Mouse (Mus musculus): ENCODE measurements around the gene Izumo2. TPM values are rescaled to one million over a fixed set of nuclear protein-coding genes. Genes with fewer than 3 reads are reported as not detected.

Gene Izumo2
- polyA plus RNA-seq, 1 experiment from 2014 or later, result not detected

GRCm38 (mm10) chr7:44670803-44671202, 37.7 kb upstream of the Izumo2 start, which contains the start of gene Myh14:
Myh14 (minus strand) TSS chr7:44670843.
- Histone ChIP-seq H3K9me3 (replicated peaks; ENCODE audit: control insufficient read depth, low read length) (no peaks in the 10 kb centered on the region), H3K9ac (ENCODE audit: low read length) (0 out of 2 replicates have a peak within 1 kb of the TSS, but pooled peaks have one; percentile 21), H3K27me3 (replicated peaks; ENCODE audit: control insufficient read depth, insufficient read depth, low read length) (peaks cover 8% of the 10 kb centered on the region; the same call in 1 of the 2 replicates), H3K4me2 (ENCODE audit: low read length) (peak within 1 kb of the TSS; percentile 53), H3K27ac (ENCODE audit: low read depth, low read length) (no peak within 1 kb of the TSS), H3K4me3 (ENCODE audit: low read depth, low read length) (peak within 1 kb of the TSS; percentile 18), H3K36me3 (ENCODE audit: control insufficient read depth, insufficient read depth, low read length) (no peaks in the 10 kb centered on the region), H3K4me1 (ENCODE audit: control insufficient read depth, insufficient read depth, low read length) (peaks cover 12% of the 10 kb centered on the region)
- under 1% methylated on average over 23 of the region's 23 CpGs for WGBS
- DNase-seq (ENCODE audit: low spot score) (peak; percentile 95), ATAC-seq (peak; percentile 97)

DNA sequence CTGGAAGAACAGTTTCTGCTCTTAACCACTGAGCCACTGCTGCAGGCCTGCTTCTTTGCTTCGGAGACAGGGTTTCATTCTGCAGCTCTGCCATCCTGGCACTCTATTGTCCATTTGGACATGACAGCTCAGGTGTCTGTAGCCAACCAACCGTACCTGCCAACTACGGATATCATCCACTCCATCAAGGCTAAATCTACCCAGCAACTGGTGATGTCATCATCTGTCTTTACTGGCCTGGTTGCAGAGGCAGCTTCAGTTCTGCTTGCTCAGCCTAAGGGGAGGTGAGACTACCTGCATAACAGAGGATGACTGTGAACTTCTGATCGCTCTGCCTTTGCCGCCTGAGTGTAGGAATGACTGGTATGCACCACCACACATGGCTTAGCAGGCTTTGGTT, 36.3 kb upstream of the Izumo2 start:
- WGBS, result 74% methylated on average over 5 of the region's 5 CpGs
- Histone ChIP-seq H3K4me1 (ENCODE audit: control insufficient read depth, insufficient read depth, low read length) (peaks cover 12% of the 10 kb centered on the region), H3K27ac (ENCODE audit: low read depth, low read length) (no peak overlapping the region), H3K9ac (ENCODE audit: low read length) (no peak overlapping the region), H3K4me3 (ENCODE audit: low read depth, low read length) (no peak overlapping the region), H3K27me3 (replicated peaks; ENCODE audit: control insufficient read depth, insufficient read depth, low read length) (peaks cover 8% of the 10 kb centered on the region; the same call in 1 of the 2 replicates), H3K36me3 (ENCODE audit: control insufficient read depth, insufficient read depth, low read length) (no peaks in the 10 kb centered on the region), H3K4me2 (ENCODE audit: low read length) (no peak overlapping the region), H3K9me3 (replicated peaks; ENCODE audit: control insufficient read depth, low read length) (no peaks in the 10 kb centered on the region)
- DNase-seq (ENCODE audit: low spot score) (no peak), ATAC-seq (no peak)

DNA sequence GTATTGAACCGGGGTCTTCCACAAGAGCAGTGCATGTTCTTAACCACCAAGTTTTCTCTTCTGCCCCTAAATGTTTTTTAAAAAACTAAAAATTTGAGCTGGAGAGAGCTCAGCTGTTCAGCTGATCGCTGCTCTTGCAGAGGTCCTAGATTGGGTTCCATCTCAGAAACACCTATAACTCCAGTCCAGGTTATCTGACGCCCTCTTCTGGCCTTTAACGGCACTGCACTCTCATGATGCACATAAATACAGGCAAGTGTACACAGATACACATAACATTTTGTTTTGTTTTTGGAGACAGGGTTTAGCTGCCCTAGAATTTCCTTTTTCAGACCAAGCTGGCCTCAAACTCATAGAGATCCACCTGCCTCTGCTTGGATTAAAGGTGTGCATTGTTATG, 34.0 kb upstream of the Izumo2 start:
- H3K9me3 ChIP-seq (replicated peaks; ENCODE audit: control insufficient read depth, low read length), result no peaks in the 10 kb centered on the region
- H3K4me2 ChIP-seq (ENCODE audit: low read length), result no peak overlapping the region
- peaks cover 12% of the 10 kb centered on the region for H3K4me1 ChIP-seq (ENCODE audit: control insufficient read depth, insufficient read depth, low read length)
- ATAC-seq (no peak), DNase-seq (ENCODE audit: low spot score) (no peak)
- H3K27me3 ChIP-seq (replicated peaks; ENCODE audit: control insufficient read depth, insufficient read depth, low read length), result peaks cover 6% of the 10 kb centered on the region; the same call in 1 of the 2 replicates
- H3K27ac ChIP-seq (ENCODE audit: low read depth, low read length), result no peak overlapping the region
- no peaks in the 10 kb centered on the region for H3K36me3 ChIP-seq (ENCODE audit: control insufficient read depth, insufficient read depth, low read length)
- no peak overlapping the region for H3K9ac ChIP-seq (ENCODE audit: low read length)
- no peak overlapping the region for H3K4me3 ChIP-seq (ENCODE audit: low read depth, low read length)
- WGBS, result 80% methylated on average over 4 of the region's 4 CpGs

- H3K36me3 ChIP-seq (ENCODE audit: control insufficient read depth, insufficient read depth, low read length), result no peaks in the 10 kb centered on the region
- no peak overlapping the region for H3K4me2 ChIP-seq (ENCODE audit: low read length)
- H3K9me3 ChIP-seq (replicated peaks; ENCODE audit: control insufficient read depth, low read length), result no peaks in the 10 kb centered on the region
- H3K4me3 ChIP-seq (ENCODE audit: low read depth, low read length), result no peak overlapping the region
- no peak overlapping the region for H3K27ac ChIP-seq (ENCODE audit: low read depth, low read length)
- DNase-seq (ENCODE audit: low spot score), result no peak
- peaks cover 5% of the 10 kb centered on the region; the same call in 1 of the 2 replicates for H3K27me3 ChIP-seq (replicated peaks; ENCODE audit: control insufficient read depth, insufficient read depth, low read length)
- peaks cover 12% of the 10 kb centered on the region for H3K4me1 ChIP-seq (ENCODE audit: control insufficient read depth, insufficient read depth, low read length)
- ATAC-seq, result no peak
- H3K9ac ChIP-seq (ENCODE audit: low read length), result no peak overlapping the region
- 56% methylated on average over 6 of the region's 6 CpGs for WGBS
Measured at GRCm38 (mm10) chr7:44675171-44675570, 33.4 kb upstream of the Izumo2 start.

DNA sequence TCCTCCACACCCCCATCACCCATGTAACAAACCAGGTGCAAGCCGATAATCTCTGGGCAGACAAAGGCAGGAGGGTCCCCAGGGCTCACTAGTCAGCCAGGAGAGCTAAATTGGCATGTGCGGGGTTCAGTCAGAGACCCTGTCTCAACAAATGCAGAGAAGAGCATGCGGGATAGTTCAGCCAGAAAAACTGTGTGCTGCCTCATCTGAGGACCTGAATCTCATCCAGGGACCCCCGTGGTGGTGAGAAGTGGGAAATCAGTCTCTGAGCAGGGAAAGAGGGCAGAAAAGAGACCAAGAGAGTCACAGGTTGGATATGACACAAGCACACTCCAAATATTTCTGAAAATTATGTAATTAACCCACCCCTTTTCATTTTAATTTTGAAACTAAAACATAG, 32.4 kb upstream of the Izumo2 start:
- Histone ChIP-seq H3K36me3 (ENCODE audit: control insufficient read depth, insufficient read depth, low read length) (no peaks in the 10 kb centered on the region), H3K9ac (ENCODE audit: low read length) (no peak overlapping the region), H3K4me3 (ENCODE audit: low read depth, low read length) (no peak overlapping the region), H3K27me3 (replicated peaks; ENCODE audit: control insufficient read depth, insufficient read depth, low read length) (no peaks in the 10 kb centered on the region), H3K4me2 (ENCODE audit: low read length) (no peak overlapping the region), H3K4me1 (ENCODE audit: control insufficient read depth, insufficient read depth, low read length) (peaks cover 5% of the 10 kb centered on the region), H3K27ac (ENCODE audit: low read depth, low read length) (no peak overlapping the region), H3K9me3 (replicated peaks; ENCODE audit: control insufficient read depth, low read length) (no peaks in the 10 kb centered on the region)
- DNase-seq (ENCODE audit: low spot score) (no peak), ATAC-seq (no peak)
- WGBS, result 48% methylated on average over 4 of the region's 4 CpGs

- Histone ChIP-seq H3K9ac (ENCODE audit: low read length) (no peak overlapping the region), H3K4me1 (ENCODE audit: control insufficient read depth, insufficient read depth, low read length) (no peaks in the 10 kb centered on the region), H3K4me3 (ENCODE audit: low read depth, low read length) (no peak overlapping the region), H3K4me2 (ENCODE audit: low read length) (no peak overlapping the region), H3K36me3 (ENCODE audit: control insufficient read depth, insufficient read depth, low read length) (no peaks in the 10 kb centered on the region), H3K27me3 (replicated peaks; ENCODE audit: control insufficient read depth, insufficient read depth, low read length) (no peaks in the 10 kb centered on the region), H3K9me3 (replicated peaks; ENCODE audit: control insufficient read depth, low read length) (no peaks in the 10 kb centered on the region), H3K27ac (ENCODE audit: low read depth, low read length) (no peak overlapping the region)
- DNase-seq (ENCODE audit: low spot score), result no peak
- WGBS, result 48% methylated on average over 2 of the region's 2 CpGs
- no peak for ATAC-seq
Measured at GRCm38 (mm10) chr7:44676611-44677010, 31.9 kb upstream of the Izumo2 start.

DNA sequence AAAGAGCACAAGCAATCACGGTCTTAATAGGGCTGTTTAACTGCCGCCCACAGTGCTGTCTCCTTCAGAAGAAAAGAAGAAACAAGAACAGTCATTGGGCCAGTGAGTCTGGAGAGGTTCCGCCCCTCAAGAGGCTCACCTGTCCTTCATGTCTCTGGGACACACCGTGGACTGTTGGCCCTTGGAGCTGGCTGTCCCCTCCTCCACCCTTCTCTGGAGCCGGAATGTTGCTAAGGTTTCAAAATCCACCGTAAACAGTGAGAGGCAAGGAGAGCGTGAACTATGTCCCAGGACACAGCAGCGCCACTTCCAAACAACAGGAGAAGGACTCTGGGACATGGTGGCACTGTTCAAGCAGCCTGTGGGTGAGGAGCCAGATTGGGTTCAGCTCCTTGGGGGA, 24.9 kb upstream of the Izumo2 start:
- Histone ChIP-seq H3K4me2 (ENCODE audit: low read length) (no peak overlapping the region), H3K4me3 (ENCODE audit: low read depth, low read length) (no peak overlapping the region), H3K9ac (ENCODE audit: low read length) (no peak overlapping the region), H3K4me1 (ENCODE audit: control insufficient read depth, insufficient read depth, low read length) (peaks cover 4% of the 10 kb centered on the region; the same call in 1 of the 2 replicates), H3K36me3 (ENCODE audit: control insufficient read depth, insufficient read depth, low read length) (no peaks in the 10 kb centered on the region), H3K9me3 (replicated peaks; ENCODE audit: control insufficient read depth, low read length) (no peaks in the 10 kb centered on the region), H3K27me3 (replicated peaks; ENCODE audit: control insufficient read depth, insufficient read depth, low read length) (no peaks in the 10 kb centered on the region), H3K27ac (ENCODE audit: low read depth, low read length) (no peak overlapping the region)
- no peak for DNase-seq (ENCODE audit: low spot score)
- ATAC-seq, result no peak
- WGBS, result 82% methylated on average over 8 of the region's 8 CpGs

DNA sequence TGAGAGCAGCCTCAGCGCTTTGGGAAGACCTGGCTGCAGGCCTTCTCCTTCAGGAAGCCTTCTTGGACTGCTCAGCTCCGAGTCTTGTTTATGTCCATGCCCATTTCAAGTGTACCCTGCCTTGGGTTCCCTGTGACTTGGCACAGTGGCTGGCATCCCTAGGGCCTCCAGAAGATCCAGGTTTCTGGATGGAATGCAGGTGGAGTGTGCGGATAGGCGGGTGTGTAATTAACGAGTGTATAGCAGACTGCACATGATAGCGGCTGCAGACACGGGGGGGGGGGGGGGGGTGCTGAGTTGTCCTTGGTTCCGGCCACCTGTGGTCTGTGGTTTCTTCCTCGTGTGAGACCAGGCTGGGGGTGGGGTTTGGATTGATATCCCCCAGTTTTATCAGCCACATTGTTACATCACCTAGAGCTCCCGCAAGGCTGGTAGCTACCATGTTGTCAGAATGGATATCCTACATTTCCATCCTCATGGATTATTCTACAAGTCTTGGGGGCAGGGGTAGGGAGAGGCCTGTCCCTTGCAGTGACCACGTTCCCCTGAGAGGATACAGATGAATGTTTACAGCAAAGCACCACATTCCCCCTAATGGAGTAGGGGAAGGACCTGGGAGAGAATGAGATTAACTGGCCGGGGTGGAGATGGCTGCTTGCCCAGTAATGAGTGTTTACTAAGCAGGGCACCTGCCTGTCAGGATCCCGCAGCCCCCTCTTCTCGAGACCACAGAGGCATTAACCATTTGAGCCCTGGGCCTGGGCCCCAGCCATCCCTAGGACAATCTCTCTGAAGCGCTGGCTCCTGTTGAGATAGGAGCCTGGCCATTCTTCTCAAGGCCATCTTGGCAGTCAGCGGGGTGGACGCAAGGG, 22.8 kb upstream of the Izumo2 start:
- Histone ChIP-seq H3K27me3 (replicated peaks; ENCODE audit: control insufficient read depth, insufficient read depth, low read length) (no peaks in the 10 kb centered on the region), H3K27ac (ENCODE audit: low read depth, low read length) (0 out of 2 replicates have a peak overlapping the region, but pooled peaks have one; percentile 21), H3K9ac (ENCODE audit: low read length) (no peak overlapping the region), H3K4me2 (ENCODE audit: low read length) (no peak overlapping the region), H3K4me1 (ENCODE audit: control insufficient read depth, insufficient read depth, low read length) (peaks cover 4% of the 10 kb centered on the region; the same call in 1 of the 2 replicates), H3K9me3 (replicated peaks; ENCODE audit: control insufficient read depth, low read length) (no peaks in the 10 kb centered on the region), H3K36me3 (ENCODE audit: control insufficient read depth, insufficient read depth, low read length) (no peaks in the 10 kb centered on the region), H3K4me3 (ENCODE audit: low read depth, low read length) (no peak overlapping the region)
- DNase-seq (ENCODE audit: low spot score) (peak; percentile 76), ATAC-seq (peak; percentile 63)
- 44% methylated on average over 16 of the region's 17 CpGs for WGBS

DNA sequence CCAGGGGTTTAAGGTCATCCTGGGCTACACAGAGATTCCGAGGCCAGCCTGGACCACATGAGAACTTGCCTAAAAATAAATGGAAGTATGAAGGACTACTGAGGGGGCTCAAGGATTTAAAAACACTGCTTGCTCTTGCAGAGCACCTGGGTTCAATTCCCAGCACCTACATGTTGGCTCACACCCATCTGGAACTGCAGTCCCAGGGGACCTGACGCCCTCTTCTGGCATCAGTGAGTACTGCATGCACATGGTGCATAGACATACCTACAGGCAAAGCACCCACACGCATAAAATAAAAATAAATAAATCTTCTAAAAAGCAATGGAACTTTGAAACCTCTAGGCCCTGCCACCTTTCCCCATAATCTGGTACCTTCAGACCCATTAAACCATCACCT, 19.7 kb upstream of the Izumo2 start:
- Histone ChIP-seq H3K4me2 (ENCODE audit: low read length) (no peak overlapping the region), H3K4me3 (ENCODE audit: low read depth, low read length) (no peak overlapping the region), H3K27me3 (replicated peaks; ENCODE audit: control insufficient read depth, insufficient read depth, low read length) (no peaks in the 10 kb centered on the region), H3K4me1 (ENCODE audit: control insufficient read depth, insufficient read depth, low read length) (peaks cover 4% of the 10 kb centered on the region; the same call in 1 of the 2 replicates), H3K36me3 (ENCODE audit: control insufficient read depth, insufficient read depth, low read length) (no peaks in the 10 kb centered on the region), H3K9me3 (replicated peaks; ENCODE audit: control insufficient read depth, low read length) (no peaks in the 10 kb centered on the region), H3K27ac (ENCODE audit: low read depth, low read length) (no peak overlapping the region), H3K9ac (ENCODE audit: low read length) (no peak overlapping the region)
- 72% methylated on average over 3 of the region's 3 CpGs for WGBS
- DNase-seq (ENCODE audit: low spot score), result no peak
- ATAC-seq, result no peak

All from forebrain, embryonic 14.5 days (tissue).